Comparison of ENCODE assay signal across 8 mouse cellular contexts in the genomic region with DNA sequence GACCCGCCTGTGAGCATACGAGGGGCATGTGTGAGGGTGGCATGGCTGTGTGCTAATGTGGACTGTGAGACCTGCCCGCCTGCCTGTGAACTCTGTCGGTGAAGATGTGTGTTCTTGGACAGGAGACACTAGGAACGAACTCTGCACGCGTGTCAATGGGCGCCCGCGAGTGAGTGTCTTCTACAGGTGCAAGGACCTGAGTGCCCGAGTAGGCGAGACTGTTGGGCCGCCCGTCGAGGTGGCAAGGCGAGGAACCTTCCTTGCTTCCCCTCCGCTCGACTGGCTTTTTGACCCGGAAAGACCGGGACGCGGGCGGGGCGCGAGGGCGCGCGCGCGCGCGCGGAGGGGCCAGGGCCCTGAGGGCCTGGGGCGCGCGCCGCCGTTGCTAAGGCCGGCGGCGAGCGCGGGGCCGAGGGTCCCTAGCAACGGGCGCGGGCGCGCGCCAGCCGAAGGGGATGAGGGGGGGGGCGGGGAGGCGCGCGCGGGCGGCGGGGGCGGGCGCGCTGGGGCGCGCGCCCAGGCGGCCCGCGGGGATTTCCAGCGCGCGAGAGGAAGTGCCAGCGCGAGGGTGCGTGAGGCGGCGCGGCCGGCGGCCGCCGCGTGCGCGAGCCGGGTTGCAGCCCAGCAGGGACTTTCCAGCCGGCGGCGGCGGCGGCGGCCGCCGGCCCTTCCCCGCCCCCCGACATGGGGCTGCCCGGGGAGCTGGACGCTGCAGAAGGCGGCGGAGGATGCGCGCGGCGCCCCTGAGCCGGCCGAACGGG. TPM values are rescaled to one million over a fixed set of nuclear protein-coding genes. Genes with fewer than 3 reads are reported as not detected.
DNase-seq lines count a peak whose midpoint lies in the region; ATAC-seq and TF ChIP-seq lines count a peak whose summit lies in the region.

A gene (plus strand): TSS at position 540 of the 761 bp plus-strand sequence.

- H3K4me2 ChIP-seq in hindbrain, postnatal 0 days (ENCODE audit: low read depth, low read length): peak within 1 kb of the TSS; percentile 75

- TF ChIP-seq CTCF in hindbrain, postnatal 0 days (IDR thresholded peaks at IDR 0.05; ENCODE audit: low read depth): no peak

- 6% methylated on average over 71 of the region's 105 CpGs for WGBS in hindbrain, postnatal 0 days

- H3K9ac ChIP-seq in hindbrain, postnatal 0 days (replicated peaks; ENCODE audit: low read length): peak within 1 kb of the TSS; percentile 78

- H3K36me3 ChIP-seq in hindbrain, postnatal 0 days (ENCODE audit: insufficient read depth, low read length): no peaks in the 10 kb centered on the region

- intact Hi-C loops in left cerebral cortex, postnatal 14 days (cut with DNase I): no loop called here

- H3K27me3 ChIP-seq in hindbrain, postnatal 0 days (ENCODE audit: insufficient read depth, low read length): no peaks in the 10 kb centered on the region

- peaks cover 39% of the 10 kb centered on the region for H3K4me1 ChIP-seq in hindbrain, postnatal 0 days (ENCODE audit: insufficient read depth, low read length)

- peak; percentile 41; the same call in 1 of the 2 replicates for ATAC-seq in hindbrain, postnatal 0 days
- ATAC-seq in megakaryocyte progenitor cell, adult 5-6 weeks (replicated peaks; ENCODE audit: poor library complexity): peak; percentile 26

- peak within 1 kb of the TSS; percentile 88 for H3K27ac ChIP-seq in hindbrain, postnatal 0 days

- peak; percentile 82 for DNase-seq in T-cell, adult 2 months (ENCODE audit: low spot score)
- peak; percentile 58 for DNase-seq in cerebellum, adult 9-10 months
- DNase-seq in gastrocnemius, postnatal 10 days: peak; percentile 75
- peak; percentile 93 for DNase-seq in hindbrain, postnatal 0 days (ENCODE audit: low spot score)
- DNase-seq in left cerebral cortex, postnatal 14 days (ENCODE audit: low spot score in 2 of 2): peak; percentile 51 to 67
- peak; percentile 48 to 52 for DNase-seq in right cerebral cortex, adult 2 months (ENCODE audit: low spot score in 2 of 2)
- DNase-seq in urinary bladder, postnatal 25 days (ENCODE audit: low spot score): peak; percentile 69

- H3K4me3 ChIP-seq in hindbrain, postnatal 0 days (ENCODE audit: low read length): peak within 1 kb of the TSS; percentile 83

- H3K9me3 ChIP-seq in hindbrain, postnatal 0 days (ENCODE audit: low read length): no peaks in the 10 kb centered on the region

RNA-seq across cellular contexts. Expression of the gene that starts here (rescaled TPM):
- total RNA-seq in gastrocnemius, postnatal 10 days (2021): 10 to 100 TPM; 20.6 to 26.6 TPM
- 35.8 and 40.8 TPM in 2 replicates for total RNA-seq in hindbrain, postnatal 0 days (2014; rRNA removed)
- polyA plus RNA-seq in hindbrain, postnatal 0 days (2015; fragmentation: Nextera tagmentation; extraction: Ambion mirVana): 12.9 and 13.7 TPM in 2 replicates
- 10 to 100 TPM; 91.9 to 93.3 TPM for total RNA-seq in left cerebral cortex, postnatal 14 days (2021)
- total RNA-seq in megakaryocyte progenitor cell, adult 5-6 weeks (2015): 12.0 and 12.4 TPM in 2 replicates
- 24.1 and 24.5 TPM in 2 replicates for total RNA-seq in megakaryocyte progenitor cell, adult 5-6 weeks (2017)

Comparison
In these comparisons a context has a peak if more than half of its experiments do, and no peak if none do; other contexts are left out.
1. Peak in every context shown above with its lines: DNase-seq, ATAC-seq, H3K4me3 ChIP-seq and H3K27ac ChIP-seq.